Mouse (Mus musculus): ENCODE measurements around the gene Vmn1r208. TPM values are rescaled to one million over a fixed set of nuclear protein-coding genes. Genes with fewer than 3 reads are reported as not detected.

Gene Vmn1r208
- polyA plus RNA-seq (2015; fragmentation: Nextera tagmentation; extraction: Ambion mirVana) = not detected in 2 replicates

GRCm38 (mm10) chr13:22777300-22777699 is at the start of gene Vmn1r208:
Vmn1r208 (minus strand) TSS chr13:22777400.

DNA sequence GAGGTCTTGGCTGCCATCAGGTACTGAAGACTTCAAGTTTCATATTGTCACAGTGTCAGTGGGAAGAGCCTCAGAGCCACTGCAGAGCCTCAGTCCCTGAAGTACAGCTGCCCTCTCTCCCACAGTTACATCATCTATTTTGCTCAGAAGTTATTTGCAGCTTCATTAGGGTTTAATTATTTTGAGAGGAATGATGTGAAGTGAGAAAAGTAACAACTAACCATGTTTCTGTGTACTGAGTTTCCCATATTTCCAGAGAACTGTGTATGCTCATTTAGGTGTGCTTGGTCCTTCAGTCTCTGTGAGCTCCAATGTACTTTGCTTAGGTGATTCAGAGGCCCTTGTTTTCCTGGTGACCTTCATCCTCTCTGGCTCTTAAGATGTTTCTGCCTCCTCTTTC is 32.4 kb upstream of the Vmn1r208 start, which contains the start of gene Vmn1r209:
TSS of gene Vmn1r209 (minus strand) at position 101 of the 400 bp plus-strand sequence.

DNA sequence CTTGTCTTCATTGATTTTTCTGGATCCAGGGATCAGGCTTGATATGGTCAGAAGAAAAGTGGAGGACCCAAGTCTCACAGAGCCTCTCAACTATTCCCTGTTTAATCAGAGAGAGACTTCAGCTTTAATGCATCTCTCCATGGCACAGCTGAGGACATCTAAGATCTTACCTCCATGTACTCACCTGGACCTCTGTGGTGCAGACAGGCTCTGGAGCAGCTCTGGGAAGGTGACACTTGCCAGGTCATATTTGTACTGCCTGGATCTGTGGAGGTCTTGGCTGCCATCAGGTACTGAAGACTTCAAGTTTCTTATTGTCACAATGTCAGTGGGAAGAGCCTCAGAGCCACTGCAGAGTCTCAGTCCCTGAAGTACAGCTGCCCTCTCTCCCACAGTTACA is 47.7 kb downstream of the Vmn1r208 start, which contains the start of gene Vmn1r207-ps:
TSS of gene Vmn1r207-ps (minus strand) at position 101 of the 400 bp plus-strand sequence.

Other genes with a start within 250 kb of the Vmn1r208 start
- not detected in 2 replicates for gene Vmn1r204, start 224.2 kb downstream of the Vmn1r208 start, polyA plus RNA-seq (2015; fragmentation: Nextera tagmentation; extraction: Ambion mirVana)
- not detected in 2 replicates for gene Vmn1r205, start 184.4 kb downstream of the Vmn1r208 start, polyA plus RNA-seq (2015; fragmentation: Nextera tagmentation; extraction: Ambion mirVana)
- gene Vmn1r206, start 153.1 kb downstream of the Vmn1r208 start, polyA plus RNA-seq (2015; fragmentation: Nextera tagmentation; extraction: Ambion mirVana) = not detected in 2 replicates
- not detected in 2 replicates for gene Vmn1r207-ps, start 47.8 kb downstream of the Vmn1r208 start, polyA plus RNA-seq (2015; fragmentation: Nextera tagmentation; extraction: Ambion mirVana)
- gene Vmn1r209, start 32.3 kb upstream of the Vmn1r208 start, polyA plus RNA-seq (2015; fragmentation: Nextera tagmentation; extraction: Ambion mirVana) = not detected in 2 replicates
- gene Vmn1r210, start 53.9 kb upstream of the Vmn1r208 start, polyA plus RNA-seq (2015; fragmentation: Nextera tagmentation; extraction: Ambion mirVana) = not detected in 2 replicates
- not detected in 2 replicates for gene Vmn1r211, start 80.2 kb upstream of the Vmn1r208 start, polyA plus RNA-seq (2015; fragmentation: Nextera tagmentation; extraction: Ambion mirVana)
- not detected in 2 replicates for gene Vmn1r212, start 106.8 kb upstream of the Vmn1r208 start, polyA plus RNA-seq (2015; fragmentation: Nextera tagmentation; extraction: Ambion mirVana)
- gene Vmn1r213, start 230.3 kb upstream of the Vmn1r208 start, polyA plus RNA-seq (2015; fragmentation: Nextera tagmentation; extraction: Ambion mirVana) = not detected in 2 replicates